Mouse (Mus musculus) right cerebral cortex, postnatal 10 days (tissue): ENCODE measurements around the gene Zfp784.

Source experiments
- DNase-seq, 2 experiments: peaks; one replicate each; pipeline ENCODE4 v3.0.0; 2021; ENCODE audit warnings: low spot score in 2 of 2

The Zfp784 gene

GRCm38 (mm10) chr7:5057804-5058203, 19.6 kb upstream of the Zfp784 start:
- DNase-seq = peak; percentile 53 to 64

DNA sequence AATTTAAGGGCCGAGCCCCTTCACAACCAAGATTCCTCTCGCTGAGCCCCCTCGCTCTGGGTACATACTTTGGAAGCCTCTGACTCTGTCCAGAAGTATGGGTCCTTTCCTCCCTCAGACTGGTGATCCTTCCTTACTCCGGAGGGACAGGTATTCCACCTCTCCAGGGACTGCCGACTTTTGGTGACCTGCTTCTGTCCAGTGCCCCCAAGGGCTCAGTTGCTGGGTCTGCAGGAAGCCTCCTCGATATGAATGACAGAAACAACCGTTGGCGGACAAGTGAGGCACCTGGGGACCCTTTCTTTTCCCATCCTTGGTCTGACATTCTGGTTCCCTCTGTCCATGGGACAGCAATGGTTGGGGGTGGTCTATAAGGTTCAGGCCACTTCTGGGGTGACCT, 19.1 kb upstream of the Zfp784 start:
- no peak for DNase-seq

GRCm38 (mm10) chr7:5056651-5057263, 18.5 kb upstream of the Zfp784 start:
- peak; percentile 83 to 84 for DNase-seq

DNA sequence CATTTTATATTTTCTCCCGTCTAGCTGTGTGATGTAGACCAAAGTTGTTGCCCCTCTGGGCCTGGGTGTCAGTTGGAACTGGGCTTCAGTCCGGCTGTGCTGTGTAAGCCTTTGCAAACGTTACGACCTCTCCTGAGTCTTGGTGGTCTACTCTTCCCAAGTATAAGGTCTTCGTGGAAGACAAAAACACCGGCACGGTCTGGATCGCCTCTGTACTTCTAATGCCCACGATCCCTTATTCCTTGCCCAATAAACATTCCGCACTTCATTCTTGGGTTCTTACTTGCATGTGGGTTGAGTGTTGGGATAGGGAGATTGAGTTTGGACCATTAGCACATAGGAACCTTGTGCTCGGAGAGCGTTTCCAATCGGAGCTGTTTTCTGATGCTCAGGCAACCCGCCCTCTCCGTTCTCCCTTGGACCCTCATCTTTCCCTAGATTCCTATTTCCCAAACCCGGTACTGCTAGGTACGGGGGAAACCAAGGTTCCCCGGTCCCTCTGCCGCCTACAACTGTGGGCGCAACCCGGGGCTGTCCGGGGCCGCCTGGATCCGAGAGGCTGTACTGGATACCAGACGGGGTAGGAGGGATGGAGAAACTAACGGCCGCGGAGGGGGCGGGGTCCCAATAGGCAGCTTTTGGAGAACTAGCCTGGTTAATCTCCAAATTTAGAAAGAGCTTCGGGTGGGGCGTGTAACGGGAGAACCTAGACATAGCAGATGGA, 15.4 kb upstream of the Zfp784 start:
- DNase-seq = peak; percentile 68

GRCm38 (mm10) chr7:5052931-5053343, 14.7 kb upstream of the Zfp784 start:
- peak; percentile 54 to 64 for DNase-seq

- DNase-seq = no peak
Measured at GRCm38 (mm10) chr7:5052438-5052837, 14.2 kb upstream of the Zfp784 start.

- peak; percentile 86 to 88 for DNase-seq
Measured at GRCm38 (mm10) chr7:5051193-5052192, 13.2 kb upstream of the Zfp784 start, which contains the start of gene Zfp580. Gene Zfp580, plus strand, starts transcription at chr7:5051538.

DNA sequence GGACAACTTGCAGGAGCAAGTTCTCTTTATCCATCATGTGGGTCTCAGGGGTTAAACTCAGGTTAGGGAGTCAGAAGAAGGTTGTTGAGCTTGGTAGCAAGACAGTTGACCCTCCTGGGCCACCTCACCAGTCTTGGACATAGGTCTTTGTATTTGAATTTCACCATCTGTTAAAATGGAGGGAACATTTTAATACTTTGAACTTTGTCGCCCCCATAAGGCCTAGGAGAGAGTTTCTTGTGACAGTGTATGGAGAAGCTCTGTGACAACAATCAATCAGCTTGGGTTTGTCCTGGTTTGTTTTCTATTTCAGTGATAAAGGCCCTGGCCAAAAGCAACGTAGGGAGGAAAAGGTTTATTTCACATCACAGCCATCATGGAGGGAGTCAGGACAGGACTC, 9.1 kb upstream of the Zfp784 start:
- no peak for DNase-seq

DNA sequence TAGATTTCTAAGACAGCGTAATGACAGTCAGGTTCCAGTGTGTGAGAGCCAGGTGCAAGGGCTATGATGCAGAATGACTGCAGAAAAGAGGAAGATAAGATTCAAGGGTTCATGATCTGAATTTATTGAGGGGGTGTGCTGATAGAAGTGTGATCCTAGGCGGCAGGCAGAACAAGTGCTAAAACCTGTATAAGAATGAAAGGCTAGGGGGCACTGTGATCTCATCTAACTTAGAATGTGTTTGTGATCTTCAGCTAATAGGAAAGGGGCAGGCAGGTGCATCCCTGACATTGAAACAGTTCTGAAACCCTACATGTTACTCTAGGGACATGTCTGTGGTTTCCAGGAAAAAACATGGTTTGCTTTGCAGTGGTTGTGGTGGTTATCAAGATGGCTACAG, 7.9 kb upstream of the Zfp784 start:
- DNase-seq = no peak

DNA sequence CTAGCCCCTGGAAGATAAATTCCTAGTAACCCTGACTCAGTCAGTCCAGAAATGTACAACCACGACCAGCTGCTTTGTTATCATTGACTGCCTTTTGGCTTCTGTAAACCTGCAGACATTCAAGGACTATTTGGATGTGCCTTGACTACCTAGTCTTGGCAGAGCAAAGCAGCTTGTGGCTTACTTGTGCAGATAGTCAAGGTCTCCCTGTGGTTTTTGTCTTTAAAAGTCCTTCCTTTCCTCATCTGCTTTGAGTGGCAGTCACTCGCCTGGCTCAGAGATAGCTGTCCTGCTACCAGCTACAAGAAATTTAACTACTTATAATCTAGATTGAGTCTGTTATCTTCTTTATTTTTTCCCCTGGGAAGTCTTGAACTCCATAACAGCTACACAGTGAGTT, 6.7 kb upstream of the Zfp784 start:
- no peak for DNase-seq

- DNase-seq = no peak
Measured at GRCm38 (mm10) chr7:5038940-5039339, 694 bp upstream of the Zfp784 start.

DNA sequence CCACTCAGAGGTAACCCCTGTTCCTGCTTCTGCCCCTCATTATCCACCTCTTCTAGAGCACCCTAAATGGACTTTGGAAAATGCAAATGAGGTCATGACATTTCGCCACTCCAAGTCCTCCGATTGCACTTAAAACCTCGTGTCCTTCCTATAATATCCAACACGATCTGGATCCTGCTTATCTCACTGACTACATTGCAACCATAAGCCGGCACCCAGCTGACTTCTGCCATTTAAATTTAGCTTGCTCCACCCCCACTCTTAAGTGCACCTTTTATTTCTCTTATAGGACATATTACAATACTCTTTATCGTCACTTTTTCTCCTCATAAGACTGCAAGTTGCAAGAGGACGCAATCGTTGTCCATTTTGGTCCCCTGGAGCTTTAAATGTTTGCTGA, 779 bp downstream of the Zfp784 start:
- peak in 1 of 2 experiments; percentile 30 for DNase-seq

DNA sequence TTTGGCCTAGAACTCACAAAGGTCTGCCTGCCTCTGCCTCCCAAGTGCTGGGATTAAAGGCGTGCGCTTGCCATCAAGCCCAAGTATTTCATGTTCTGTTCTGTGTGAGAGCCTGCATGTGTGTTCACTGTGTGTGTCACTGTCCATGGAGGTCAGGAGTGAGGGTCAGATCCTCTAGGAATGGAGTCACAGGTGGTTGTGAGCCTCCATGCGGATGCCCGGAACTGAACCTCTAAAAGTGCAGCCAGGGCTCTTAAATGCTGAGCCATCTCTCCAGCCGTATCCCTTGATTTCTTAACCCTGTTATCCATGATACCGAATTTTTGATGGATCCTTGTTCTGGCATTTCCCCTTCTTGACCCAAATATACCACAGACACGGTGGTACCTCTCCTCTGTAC, 1.2 kb downstream of the Zfp784 start:
- peak in 1 of 2 experiments; percentile 48 for DNase-seq

GRCm38 (mm10) chr7:5036136-5036535, 2.1 kb downstream of the Zfp784 start:
- DNase-seq = peak in 1 of 2 experiments; percentile 41

DNA sequence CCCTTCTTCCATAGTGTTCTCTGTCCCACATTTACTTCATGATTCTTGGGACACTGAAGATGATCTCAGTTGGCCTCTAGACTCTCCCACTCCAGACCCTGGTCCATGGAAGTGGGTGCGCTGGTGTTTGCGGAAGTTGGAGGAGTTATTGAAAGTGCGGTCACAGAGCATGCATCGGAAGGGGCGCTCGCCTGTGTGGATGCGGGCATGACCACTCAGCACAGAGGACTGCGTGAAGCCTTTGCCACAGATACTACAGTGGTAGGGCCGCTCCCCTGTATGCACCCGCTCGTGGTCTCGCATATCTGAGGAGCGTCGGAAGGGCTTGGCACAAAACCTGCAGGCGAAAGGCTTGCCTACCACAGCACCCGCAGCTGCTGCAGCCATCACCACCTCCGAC, 2.6 kb downstream of the Zfp784 start:
- no peak for DNase-seq

GRCm38 (mm10) chr7:5033818-5034217, 4.4 kb downstream of the Zfp784 start, which contains the start of gene 4632433K11Rik:
Gene 4632433K11Rik, plus strand, starts transcription at chr7:5034118.
- no peak for DNase-seq

DNA sequence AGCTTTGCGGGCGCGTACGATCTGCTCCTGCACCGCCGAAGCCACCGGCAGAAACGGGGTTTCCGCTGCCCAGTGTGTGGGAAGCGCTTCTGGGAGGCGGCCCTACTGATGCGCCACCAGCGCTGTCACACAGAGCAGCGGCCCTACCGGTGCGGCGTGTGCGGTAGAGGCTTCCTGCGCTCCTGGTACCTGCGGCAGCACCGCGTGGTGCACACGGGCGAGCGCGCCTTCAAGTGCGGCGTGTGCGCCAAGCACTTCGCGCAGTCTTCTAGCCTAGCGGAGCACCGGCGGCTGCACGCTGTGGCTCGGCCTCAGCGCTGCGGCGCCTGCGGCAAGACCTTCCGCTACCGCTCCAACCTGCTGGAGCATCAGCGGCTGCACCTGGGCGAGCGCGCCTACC, 6.8 kb downstream of the Zfp784 start:
- no peak for DNase-seq

DNA sequence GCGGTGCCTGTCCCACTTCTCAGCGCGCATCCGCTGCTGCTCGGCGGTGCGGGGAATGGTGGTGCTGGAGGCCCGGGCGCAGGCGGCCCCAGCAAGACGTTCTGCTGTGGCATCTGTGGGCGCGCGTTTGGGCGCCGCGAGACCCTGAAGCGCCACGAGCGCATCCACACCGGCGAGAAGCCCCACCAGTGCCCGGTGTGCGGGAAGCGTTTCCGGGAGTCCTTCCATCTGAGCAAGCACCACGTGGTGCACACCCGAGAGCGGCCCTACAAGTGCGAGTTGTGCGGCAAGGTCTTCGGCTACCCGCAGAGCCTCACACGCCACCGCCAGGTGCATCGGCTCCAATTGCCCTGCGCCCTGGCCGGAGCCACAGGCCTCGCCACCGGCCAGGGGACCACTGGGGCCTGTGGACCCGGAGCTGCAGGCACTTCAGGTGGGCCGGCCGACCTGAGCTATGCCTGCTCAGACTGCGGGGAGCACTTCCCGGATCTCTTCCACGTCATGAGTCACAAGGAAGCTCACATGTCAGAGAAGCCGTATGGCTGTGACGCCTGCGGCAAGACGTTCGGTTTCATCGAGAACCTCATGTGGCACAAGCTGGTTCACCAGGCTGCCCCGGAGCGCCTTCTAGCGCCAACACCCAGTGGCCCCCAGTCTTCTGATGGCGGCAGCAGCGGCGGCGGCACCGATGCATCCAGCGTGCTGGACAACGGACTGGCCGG, 7.5 kb downstream of the Zfp784 start:
- DNase-seq = peak in 1 of 2 experiments; percentile 30

DNA sequence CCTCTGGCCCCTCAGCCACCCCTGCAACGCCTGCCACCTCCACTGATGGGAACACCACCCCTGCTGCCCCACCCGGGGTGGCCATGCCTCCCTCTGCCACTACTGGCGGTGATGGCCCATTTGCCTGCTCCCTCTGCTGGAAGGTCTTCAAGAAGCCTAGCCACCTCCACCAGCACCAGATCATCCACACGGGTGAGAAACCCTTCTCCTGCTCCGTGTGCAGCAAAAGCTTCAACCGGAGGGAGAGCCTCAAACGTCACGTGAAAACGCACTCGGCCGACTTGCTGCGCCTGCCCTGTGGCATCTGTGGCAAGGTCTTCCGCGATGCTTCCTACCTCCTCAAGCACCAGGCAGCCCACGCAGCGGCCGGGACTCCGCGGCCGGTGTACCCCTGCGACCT, 8.3 kb downstream of the Zfp784 start:
- no peak for DNase-seq

- DNase-seq = no peak
Measured at GRCm38 (mm10) chr7:5029543-5029942, 8.7 kb downstream of the Zfp784 start.

DNA sequence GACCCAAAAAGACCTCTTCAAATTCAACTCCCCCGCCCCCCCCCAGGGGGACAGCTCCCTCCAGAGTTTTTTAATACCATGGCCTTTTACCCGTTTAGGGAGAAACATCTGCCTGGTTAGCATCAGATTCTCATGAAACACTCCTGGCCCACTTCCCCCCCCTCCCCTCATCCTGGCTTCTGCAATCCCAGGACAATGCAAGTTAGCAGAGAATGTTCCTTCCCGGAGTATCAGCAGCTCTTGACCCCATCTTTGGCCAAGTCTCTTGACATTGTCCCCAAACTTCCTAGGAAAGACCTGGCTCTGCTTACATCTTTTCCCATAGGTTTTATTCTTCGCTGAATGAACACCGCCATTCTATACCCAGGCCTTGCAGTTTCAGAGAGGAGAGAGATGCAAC, 17.0 kb downstream of the Zfp784 start:
- DNase-seq = no peak
